Mouse (Mus musculus) heart, embryonic 15.5 days (tissue): Measurements from ENCODE around the gene Gpr65. TPM values are rescaled to one million over a fixed set of nuclear protein-coding genes. Genes with fewer than 3 reads are reported as not detected.

Source experiments
- ATAC-seq: fragments of 200-750 bp; cut with Nextera tagmentation; replicated peaks from 2 replicates; pipeline ENCODE4 v1.8.0; 2017; ENCODE audit warnings: low read depth, moderate TSS enrichment; ENCODE audit not compliant: insufficient number of reproducible peaks, insufficient read depth, low FRiP score
- H3K27ac ChIP-seq: fragments of 300-500 bp; sonication (generic); 2 replicates; pipeline ENCODE4 v1.5.1; 2015; ENCODE audit warnings: mild to moderate bottlenecking, inconsistent platforms
- H3K27me3 ChIP-seq: fragments of 300-500 bp; sonication (generic); 2 replicates; pipeline ENCODE4 v1.6.1; 2015; ENCODE audit warnings: inconsistent platforms
- H3K36me3 ChIP-seq: fragments of 300-500 bp; sonication (generic); 2 replicates; pipeline ENCODE4 v1.6.1; 2015; ENCODE audit warnings: mild to moderate bottlenecking, inconsistent platforms
- H3K4me1 ChIP-seq: fragments of 300-500 bp; sonication (generic); replicated peaks from 2 replicates; pipeline ENCODE4 v1.6.1; 2015; ENCODE audit warnings: inconsistent platforms
- H3K4me2 ChIP-seq: fragments of 300-500 bp; sonication (generic); 2 replicates; pipeline ENCODE4 v1.6.1; 2015; ENCODE audit warnings: inconsistent platforms, mild to moderate bottlenecking, moderate library complexity
- H3K4me3 ChIP-seq: fragments of 300-500 bp; sonication (generic); 2 replicates; pipeline ENCODE4 v1.5.1; 2015; ENCODE audit warnings: mild to moderate bottlenecking, inconsistent platforms
- H3K9ac ChIP-seq: fragments of 300-500 bp; sonication (generic); 2 replicates; pipeline ENCODE4 v1.6.1; 2015; ENCODE audit warnings: mild to moderate bottlenecking, inconsistent platforms
- H3K9me3 ChIP-seq: fragments of 300-500 bp; sonication (generic); replicated peaks from 2 replicates; pipeline ENCODE4 v1.6.1; 2016; ENCODE audit warnings: inconsistent platforms
- WGBS: fragments of 180-500 bp; shearing (Covaris S2); methylation state at CpG from one replicate; pipeline ENCODE4 v1.1.7; 2015; ENCODE audit warnings: mixed read lengths; 5-methylcytosine and 5-hydroxymethylcytosine counted together
- polyA plus RNA-seq: library from polyadenylated mRNA; unstranded; fragments of >200 nt; fragmentation: Nextera tagmentation; extraction: Ambion mirVana; gene quantifications from 2 replicates; pipeline ENCODE4 v1.2.1, GENCODE M21; 2015

Gpr65 gene
- polyA plus RNA-seq, 1 experiment from 2014 or later, result 1.4 TPM

GRCm38 (mm10) chr12:98283487-98283860 is 15.0 kb downstream of the Gpr65 start:
- Histone ChIP-seq H3K36me3 (no peaks in the 10 kb centered on the region), H3K27ac (no peak overlapping the region), H3K9me3 (no peaks in the 10 kb centered on the region), H3K4me1 (peaks cover 5% of the 10 kb centered on the region; the same call in 1 of the 2 replicates), H3K9ac (no peak overlapping the region), H3K27me3 (no peaks in the 10 kb centered on the region), H3K4me2 (no peak overlapping the region), H3K4me3 (no peak overlapping the region)
- ATAC-seq, result no peak
- 25% methylated on average over 3 of the region's 3 CpGs for WGBS

- Histone ChIP-seq H3K9ac (no peak overlapping the region), H3K4me2 (no peak overlapping the region), H3K9me3 (no peaks in the 10 kb centered on the region), H3K36me3 (no peaks in the 10 kb centered on the region), H3K4me3 (no peak overlapping the region), H3K27me3 (no peaks in the 10 kb centered on the region), H3K27ac (no peak overlapping the region), H3K4me1 (peaks cover 5% of the 10 kb centered on the region; the same call in 1 of the 2 replicates)
- ATAC-seq, result no peak
- 91% methylated on average over 3 of the region's 3 CpGs for WGBS
Measured at GRCm38 (mm10) chr12:98284477-98284876, 16.0 kb downstream of the Gpr65 start.

GRCm38 (mm10) chr12:98290475-98290874 is 22.0 kb downstream of the Gpr65 start:
- Histone ChIP-seq H3K9me3 (no peaks in the 10 kb centered on the region), H3K9ac (no peak overlapping the region), H3K4me2 (no peak overlapping the region), H3K27ac (no peak overlapping the region), H3K27me3 (no peaks in the 10 kb centered on the region), H3K4me1 (peaks cover 5% of the 10 kb centered on the region; the same call in 1 of the 2 replicates), H3K4me3 (no peak overlapping the region), H3K36me3 (no peaks in the 10 kb centered on the region)
- WGBS, result 71% methylated on average over 3 of the region's 3 CpGs
- no peak for ATAC-seq

- ATAC-seq, result no peak
- no peaks in the 10 kb centered on the region for H3K36me3 ChIP-seq
- no peak overlapping the region for H3K27ac ChIP-seq
- H3K4me2 ChIP-seq, result no peak overlapping the region
- H3K4me1 ChIP-seq, result peaks cover 5% of the 10 kb centered on the region; the same call in 1 of the 2 replicates
- H3K9me3 ChIP-seq, result no peaks in the 10 kb centered on the region
- no peaks in the 10 kb centered on the region for H3K27me3 ChIP-seq
- 14% methylated on average over 4 of the region's 4 CpGs for WGBS
- H3K9ac ChIP-seq, result no peak overlapping the region
- no peak overlapping the region for H3K4me3 ChIP-seq
Measured at GRCm38 (mm10) chr12:98292278-98292677, 23.8 kb downstream of the Gpr65 start.

- H3K36me3 ChIP-seq, result no peaks in the 10 kb centered on the region
- peaks cover 5% of the 10 kb centered on the region; the same call in 1 of the 2 replicates for H3K4me1 ChIP-seq
- H3K27ac ChIP-seq, result no peak overlapping the region
- no peak overlapping the region for H3K9ac ChIP-seq
- H3K9me3 ChIP-seq, result no peaks in the 10 kb centered on the region
- no peak overlapping the region for H3K4me3 ChIP-seq
- no peak overlapping the region for H3K4me2 ChIP-seq
- H3K27me3 ChIP-seq, result no peaks in the 10 kb centered on the region
- WGBS, result 45% methylated on average over 2 of the region's 2 CpGs
- no peak for ATAC-seq
Measured at GRCm38 (mm10) chr12:98294241-98294640, 25.8 kb downstream of the Gpr65 start.

GRCm38 (mm10) chr12:98301980-98302379 is 33.5 kb downstream of the Gpr65 start:
- H3K9ac ChIP-seq, result no peak overlapping the region
- no peak overlapping the region for H3K27ac ChIP-seq
- H3K4me2 ChIP-seq, result no peak overlapping the region
- H3K36me3 ChIP-seq, result no peaks in the 10 kb centered on the region
- 0 out of 2 replicates have a peak, but pooled peaks cover 4% of the 10 kb centered on the region for H3K4me1 ChIP-seq
- no peaks in the 10 kb centered on the region for H3K27me3 ChIP-seq
- 48% methylated on average over 5 of the region's 5 CpGs for WGBS
- ATAC-seq, result no peak
- no peaks in the 10 kb centered on the region for H3K9me3 ChIP-seq
- H3K4me3 ChIP-seq, result no peak overlapping the region

- Histone ChIP-seq H3K27ac (no peak overlapping the region), H3K36me3 (no peaks in the 10 kb centered on the region), H3K4me1 (0 out of 2 replicates have a peak, but pooled peaks cover 4% of the 10 kb centered on the region), H3K9me3 (no peaks in the 10 kb centered on the region), H3K9ac (no peak overlapping the region), H3K27me3 (no peaks in the 10 kb centered on the region), H3K4me3 (no peak overlapping the region), H3K4me2 (no peak overlapping the region)
- ATAC-seq, result no peak
- WGBS, result 98% methylated on average over 1 of the region's 1 CpGs
Measured at GRCm38 (mm10) chr12:98303013-98303412, 34.6 kb downstream of the Gpr65 start.

- no peaks in the 10 kb centered on the region for H3K36me3 ChIP-seq
- WGBS, result 76% methylated on average over 7 of the region's 7 CpGs
- H3K9me3 ChIP-seq, result no peaks in the 10 kb centered on the region
- no peak overlapping the region for H3K4me3 ChIP-seq
- 0 out of 2 replicates have a peak, but pooled peaks cover 4% of the 10 kb centered on the region for H3K4me1 ChIP-seq
- H3K4me2 ChIP-seq, result no peak overlapping the region
- H3K9ac ChIP-seq, result no peak overlapping the region
- ATAC-seq, result no peak
- no peaks in the 10 kb centered on the region for H3K27me3 ChIP-seq
- no peak overlapping the region for H3K27ac ChIP-seq
Measured at GRCm38 (mm10) chr12:98307179-98307915, 38.9 kb downstream of the Gpr65 start.

GRCm38 (mm10) chr12:98311376-98312083 is 43.1 kb downstream of the Gpr65 start:
- Histone ChIP-seq H3K27ac (no peak overlapping the region), H3K9ac (no peak overlapping the region), H3K4me3 (no peak overlapping the region), H3K4me2 (no peak overlapping the region), H3K9me3 (no peaks in the 10 kb centered on the region), H3K36me3 (no peaks in the 10 kb centered on the region), H3K27me3 (no peaks in the 10 kb centered on the region), H3K4me1 (no peaks in the 10 kb centered on the region)
- no peak for ATAC-seq
- WGBS, result 79% methylated on average over 7 of the region's 7 CpGs

- Histone ChIP-seq H3K27ac (no peak overlapping the region), H3K4me2 (no peak overlapping the region), H3K4me3 (no peak overlapping the region), H3K36me3 (no peaks in the 10 kb centered on the region), H3K4me1 (no peaks in the 10 kb centered on the region), H3K9ac (no peak overlapping the region), H3K27me3 (no peaks in the 10 kb centered on the region), H3K9me3 (no peaks in the 10 kb centered on the region)
- ATAC-seq, result no peak
- WGBS, result 63% methylated on average over 5 of the region's 5 CpGs
Measured at GRCm38 (mm10) chr12:98315924-98316323, 47.5 kb downstream of the Gpr65 start.

GRCm38 (mm10) chr12:98317718-98318340 is 49.4 kb downstream of the Gpr65 start:
- no peak overlapping the region for H3K9ac ChIP-seq
- ATAC-seq, result no peak
- H3K4me3 ChIP-seq, result no peak overlapping the region
- no peaks in the 10 kb centered on the region for H3K4me1 ChIP-seq
- H3K36me3 ChIP-seq, result no peaks in the 10 kb centered on the region
- H3K27ac ChIP-seq, result no peak overlapping the region
- 85% methylated on average over 8 of the region's 8 CpGs for WGBS
- no peaks in the 10 kb centered on the region for H3K27me3 ChIP-seq
- H3K4me2 ChIP-seq, result no peak overlapping the region
- no peaks in the 10 kb centered on the region for H3K9me3 ChIP-seq
